Mouse (Mus musculus) spleen, adult 2 months (tissue): ENCODE measurements at regions not wholly inside any gene's neighbourhood (a gene's known extent, or its start where the extent isn't known, plus 50 kb on each side); places are given as distances from the start of the nearest gene placed in this dataset.

ENCODE experiments used
- CTCF ChIP-seq: fragments of 200-500 bp; IDR thresholded peaks from 2 replicates; pipeline ENCODE4 v1.5.1; 2011; ENCODE audit warnings: mild to moderate bottlenecking, inconsistent platforms; ENCODE audit not compliant: insufficient read depth, insufficient read length, insufficient replicate concordance; ENCODE audit errors: extremely low read depth
- POLR2A ChIP-seq: fragments of 200-500 bp; IDR thresholded peaks from 2 replicates; pipeline ENCODE4 v1.6.1; 2011; ENCODE audit warnings: low read depth, low read length, inconsistent platforms

GRCm38 (mm10) chr2:103851171-103851570 lies 53.7 kb upstream of the Caprin1 start:
- no peak for TF ChIP-seq CTCF
- no peak for TF ChIP-seq POLR2A
